In the genomic region with DNA sequence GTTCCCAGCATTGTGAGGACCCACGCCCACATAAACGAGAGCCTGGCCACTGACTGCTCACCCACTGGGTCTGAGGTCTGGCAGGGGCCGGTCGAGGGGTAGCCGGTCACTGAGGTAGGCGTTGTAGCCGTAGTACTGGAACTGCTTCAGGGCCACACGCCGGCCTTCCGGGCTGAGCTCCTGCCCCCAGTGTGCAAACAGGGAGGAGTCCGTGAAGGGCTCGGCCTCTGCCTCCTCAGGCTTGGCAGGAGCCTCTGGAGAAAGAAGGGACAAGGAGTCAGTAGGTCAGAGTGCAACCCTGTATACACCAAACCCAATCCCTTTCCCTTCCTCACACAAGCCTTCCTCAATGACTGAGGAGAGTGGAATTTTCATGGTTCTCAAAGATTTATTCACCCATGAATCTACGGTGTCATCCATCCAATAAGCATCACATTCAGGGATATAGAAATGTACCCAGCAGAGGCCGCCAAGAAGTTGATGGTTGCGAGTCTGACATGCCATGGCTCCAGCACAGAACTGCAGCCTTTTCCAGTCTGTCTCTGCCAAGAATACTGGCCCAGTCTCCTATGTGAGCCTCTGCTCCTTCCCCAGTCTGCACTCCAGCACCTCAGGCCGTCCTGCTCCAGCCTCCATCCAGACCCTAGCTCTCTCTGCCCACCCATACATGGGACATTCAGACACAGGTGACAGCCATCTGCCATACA, we compare ENCODE assay signal across 12 mouse cellular contexts.
A peak's percentile ranks its signal among the peaks of the same experiment; 100 is the strongest.
DNase-seq lines count a peak whose midpoint lies in the region; ATAC-seq and TF ChIP-seq lines count a peak whose summit lies in the region.
"Had no signal": no experiment of that assay in that cellular context is flagged by ENCODE, and none has a peak within 500 bp of the region (broad histone marks: within the 10 kb centered on the region; RNA-seq: fewer than 3 reads in every experiment).

No protein-coding gene starts in this region.

- no peak for ATAC-seq in monocyte, adult 5-6 weeks (replicated peaks; ENCODE audit: insufficient number of reproducible peaks, low FRiP score, low TSS enrichment, poor library complexity, severe bottlenecking)

- peak overlapping the region; percentile 21; the same call in 1 of the 2 replicates for H3K4me3 ChIP-seq in gastrocnemius, adult 2 months
- H3K4me3 ChIP-seq: embryonic facial prominence, embryonic 13.5 days; neural tube, embryonic 13.5 days; stomach, embryonic 15.5 days had no signal

- intact Hi-C loops in gastrocnemius, adult 2 months (cut with DNase I) = no loop called here

- no peak overlapping the region for H3K27ac ChIP-seq in gastrocnemius, adult 2 months
- H3K27ac ChIP-seq: embryonic facial prominence, embryonic 13.5 days; macrophage; neural tube, embryonic 13.5 days; stomach, embryonic 15.5 days had no signal

- DNase-seq in gastrocnemius, adult 2 months = peak; percentile 46
- no peak for DNase-seq in gastrocnemius, postnatal 10 days
- DNase-seq in ovary, adult 18-20 months (ENCODE audit: low spot score) = peak; percentile 8
- no peak for DNase-seq in ovary, postnatal 14 days (ENCODE audit: low spot score)
- peak; percentile 78 to 79 for DNase-seq in kidney, postnatal 36 days
- DNase-seq in urinary bladder, adult 2 months (ENCODE audit: low spot score) = peak; percentile 35
- DNase-seq in left cerebral cortex, adult 11 months (ENCODE audit: low spot score) = no peak

- TF ChIP-seq CTCF in gastrocnemius, adult 2 months (IDR thresholded peaks at IDR 0.05) = no peak

Comparison
In these comparisons a context has a peak if more than half of its experiments do, and no peak if none do; other contexts are left out.
1. DNase-seq: peak in gastrocnemius, adult 2 months (single experiment), ovary, adult 18-20 months (single experiment), kidney, postnatal 36 days (2 of 2) and urinary bladder, adult 2 months (single experiment); none in gastrocnemius, postnatal 10 days (single experiment), ovary, postnatal 14 days (single experiment) and left cerebral cortex, adult 11 months (single experiment).